Mouse (Mus musculus) heart, adult 18-20 months (tissue): ENCODE measurements around the gene Magi2. TPM values are rescaled to one million over a fixed set of nuclear protein-coding genes. Genes with fewer than 3 reads are reported as not detected.
"Not testable (repeated sequence)": the region's sequence is repeated elsewhere in the genome, so short reads cannot be mapped to it uniquely, and the experiment has no call there.

ENCODE experiments used
- DNase-seq, 2 experiments: peaks; one replicate each; pipeline ENCODE4 v3.0.0; 2021 to 2022; ENCODE audit warnings: mixed read lengths in 1 of 2
- total RNA-seq, 2 experiments: library from RNA; stranded (reverse); gene quantifications; 2 replicates each; pipeline ENCODE4 v1.2.3; 2021

Magi2 gene
- total RNA-seq, 2 experiments from 2014 or later: 6.9 to 9.2 TPM

DNA sequence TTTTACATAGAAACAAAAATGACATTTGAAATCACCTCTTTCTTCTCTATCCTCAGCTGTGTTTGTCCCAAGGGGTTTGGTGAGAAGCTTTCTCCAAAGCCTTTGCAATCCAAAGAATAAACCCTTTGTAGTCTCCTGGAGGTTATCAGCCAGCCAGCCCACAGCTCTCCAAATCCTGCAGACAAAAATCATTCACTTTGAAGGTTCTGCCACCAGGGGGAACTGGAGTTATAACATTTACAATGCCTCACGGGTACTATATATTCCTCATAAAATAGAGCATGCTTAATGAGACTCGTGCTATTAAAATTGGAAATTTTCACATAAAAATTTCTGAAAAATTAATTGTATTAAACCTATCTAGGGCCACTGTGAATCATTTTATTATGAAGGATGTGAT, 202.5 kb downstream of the Magi2 start:
- DNase-seq: peak; percentile 5 to 48

DNA sequence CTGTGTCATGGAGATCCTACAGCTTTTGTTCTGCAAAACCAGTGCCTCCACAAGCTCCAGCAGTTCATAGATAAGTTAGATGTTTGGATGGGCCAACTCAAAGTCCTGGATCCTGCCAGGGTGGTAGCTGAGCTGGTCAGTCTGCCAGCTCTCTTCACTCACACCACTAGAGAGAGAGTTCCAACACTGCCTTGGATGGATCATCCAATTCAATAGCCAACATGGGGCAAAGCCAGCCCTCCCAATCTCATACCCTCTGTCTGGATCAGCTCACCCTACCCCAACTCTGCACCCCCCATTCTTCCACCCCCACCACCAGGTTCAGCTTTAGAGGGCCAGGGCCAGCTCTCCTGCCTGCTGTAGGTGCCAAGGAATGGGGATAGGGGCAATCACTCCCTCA, 235.7 kb downstream of the Magi2 start:
- DNase-seq: peak; percentile 5 to 44

DNA sequence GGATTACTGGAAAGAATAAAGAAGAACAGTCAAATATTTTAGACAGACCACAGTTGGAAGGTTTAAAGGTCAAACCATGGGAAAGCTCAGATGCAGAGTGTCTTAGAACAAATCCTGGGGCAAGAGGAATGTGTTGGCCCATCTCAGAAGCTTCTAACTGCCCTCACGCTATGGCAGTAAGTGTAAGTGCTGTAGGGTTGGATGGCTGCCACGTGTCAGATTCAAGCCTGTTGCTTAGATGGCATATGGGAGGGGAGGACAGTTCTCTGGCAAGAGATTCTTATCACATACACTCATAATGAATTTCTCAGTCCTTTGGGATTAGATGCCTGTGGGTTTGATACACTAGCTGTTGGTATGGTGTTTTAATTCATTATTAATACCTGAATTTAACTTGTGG, 238.5 kb downstream of the Magi2 start:
- DNase-seq: peak; percentile 8 to 13

DNA sequence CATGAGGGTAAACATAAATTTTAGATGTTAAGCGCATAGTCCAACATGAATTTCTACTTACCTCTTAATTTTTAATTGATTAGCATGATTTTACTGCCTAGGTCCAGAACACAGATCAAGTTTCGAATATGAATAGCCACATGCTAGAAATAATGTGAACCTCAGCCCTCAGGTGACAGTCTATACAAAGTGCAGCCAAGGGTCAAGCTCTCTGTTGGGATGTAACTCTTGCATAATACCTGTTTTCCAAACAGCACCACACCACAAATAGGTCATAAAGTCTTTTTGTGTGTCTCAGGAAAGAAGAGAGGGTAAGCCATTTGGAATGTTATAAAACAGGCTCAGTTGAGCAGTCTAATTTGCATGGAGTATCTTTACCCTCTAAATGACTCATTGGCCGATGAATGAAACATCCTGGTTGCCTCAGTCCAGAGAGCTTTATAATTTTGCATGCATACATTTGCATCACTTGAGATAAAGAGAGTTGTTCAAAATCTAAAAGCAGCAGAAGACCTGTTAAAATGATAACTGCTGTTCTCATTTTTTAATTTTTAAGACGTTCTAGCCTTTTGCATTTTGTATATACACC, 246.1 kb downstream of the Magi2 start:
- no peak for DNase-seq

DNA sequence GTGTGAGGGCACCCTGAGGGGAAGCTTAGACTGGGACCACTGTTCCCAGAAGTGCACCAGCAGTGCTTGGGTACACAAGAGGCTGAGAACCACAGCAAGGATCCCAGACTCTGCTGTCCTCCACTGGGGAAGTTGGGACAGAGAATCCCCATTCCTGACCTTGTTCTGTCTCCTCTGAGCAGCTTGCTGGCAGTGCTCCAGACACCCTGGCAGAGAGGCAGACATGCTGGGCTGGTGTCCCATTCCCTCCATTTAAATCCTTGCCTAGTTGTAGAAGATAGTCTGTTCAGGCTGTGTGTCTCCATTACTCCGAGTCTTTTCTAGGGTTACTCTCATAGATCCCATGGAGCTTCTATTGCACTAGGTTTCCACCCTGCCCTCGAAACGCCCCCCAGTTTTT, 256.1 kb downstream of the Magi2 start:
- DNase-seq: peak; percentile 77

DNA sequence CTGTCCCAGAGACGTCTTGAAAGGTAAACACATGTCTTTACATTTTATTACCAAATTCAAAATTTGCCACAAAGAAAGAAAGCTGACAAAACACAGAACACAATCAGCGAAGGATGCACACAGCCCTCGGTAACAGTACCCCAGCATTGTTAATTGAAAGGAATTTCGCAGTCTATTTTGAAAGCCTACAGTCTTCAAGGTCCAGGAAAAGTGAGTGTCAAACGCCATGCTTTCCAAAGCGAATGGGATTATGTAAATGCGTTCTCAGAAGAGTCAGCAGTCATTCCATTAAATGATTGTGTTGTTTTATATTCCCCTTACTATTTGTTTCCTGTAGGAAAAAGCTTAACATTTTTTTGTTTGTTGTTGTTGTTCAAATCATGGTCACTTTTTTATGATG, 261.1 kb downstream of the Magi2 start:
- DNase-seq: no peak

DNA sequence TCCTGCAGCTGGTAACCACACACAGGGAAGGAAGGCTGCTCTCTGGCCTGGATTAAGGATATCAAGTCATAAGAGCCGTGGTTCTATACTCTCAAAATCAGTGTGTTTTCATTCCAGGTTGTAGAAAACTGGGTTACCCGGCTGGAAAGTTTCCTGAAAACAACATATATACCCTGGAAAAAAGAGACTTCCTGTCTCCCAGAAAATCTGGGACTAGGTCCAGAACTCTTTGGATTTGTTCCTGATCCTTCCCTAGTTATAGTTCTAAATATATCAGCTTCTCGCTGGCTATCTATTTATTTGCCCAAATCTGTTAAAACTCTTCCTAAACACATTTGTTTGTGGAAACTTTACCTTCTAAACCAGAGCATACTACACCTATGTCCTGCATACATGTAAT, 274.2 kb downstream of the Magi2 start:
- no peak for DNase-seq

DNA sequence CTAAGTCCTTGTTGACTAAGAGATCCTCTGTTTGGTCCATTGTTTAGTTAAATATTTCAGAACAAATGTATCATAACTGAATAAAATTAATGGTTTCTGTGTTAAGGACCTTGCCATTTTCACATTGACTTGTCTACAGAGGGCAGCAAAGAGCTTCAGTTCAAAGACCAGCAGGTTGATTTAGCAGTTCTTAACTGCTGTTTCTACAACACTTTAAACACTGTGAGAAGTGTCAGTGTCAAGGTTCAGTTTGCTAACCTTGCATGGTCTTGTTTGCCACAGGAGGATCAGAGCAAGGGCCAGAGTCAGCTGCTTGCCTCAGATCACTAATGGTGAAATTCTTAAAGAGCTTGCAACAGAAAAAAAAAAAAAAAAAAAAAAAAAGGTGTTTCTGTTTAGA, 295.3 kb downstream of the Magi2 start:
- peak in 1 of 2 experiments; percentile 40 for DNase-seq

DNA sequence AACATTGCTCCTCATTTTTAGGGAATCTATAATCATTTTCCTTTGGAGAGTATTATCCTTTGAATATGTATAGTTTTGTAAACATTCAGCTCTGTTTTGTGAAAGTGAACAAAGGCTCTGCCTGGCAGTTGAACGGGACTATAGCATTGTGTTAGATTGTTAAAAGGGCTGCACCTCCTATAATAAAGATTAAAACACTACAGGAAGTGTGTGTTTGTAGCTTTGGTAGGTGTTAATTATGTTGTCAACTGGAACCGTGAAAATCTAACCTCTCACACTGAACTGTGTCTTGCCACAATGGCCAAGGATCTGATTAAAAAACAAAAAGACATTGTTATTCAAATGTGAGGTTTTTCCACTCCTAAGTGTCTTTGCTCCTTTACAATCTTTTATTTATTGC, 312.5 kb downstream of the Magi2 start:
- no peak for DNase-seq

DNA sequence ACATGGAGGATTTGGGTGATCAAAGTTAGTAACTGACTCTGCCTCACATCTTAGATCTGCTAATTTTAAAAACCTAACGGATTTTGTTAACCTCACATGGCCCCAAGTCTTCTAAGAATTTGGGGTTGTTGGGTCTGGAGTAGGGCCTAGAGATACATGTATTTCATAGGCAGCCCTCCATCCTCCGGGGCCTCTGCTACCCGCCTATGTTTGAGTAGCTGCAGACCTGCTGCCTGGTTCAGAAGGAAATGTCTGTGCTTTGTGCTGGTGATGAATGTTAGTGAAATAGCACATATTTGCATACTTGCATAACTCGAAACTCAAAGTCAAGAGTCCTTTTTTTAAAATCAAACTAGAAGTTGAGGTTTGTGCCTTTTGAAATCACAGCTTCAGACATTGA, 319.6 kb downstream of the Magi2 start:
- DNase-seq: no peak

DNA sequence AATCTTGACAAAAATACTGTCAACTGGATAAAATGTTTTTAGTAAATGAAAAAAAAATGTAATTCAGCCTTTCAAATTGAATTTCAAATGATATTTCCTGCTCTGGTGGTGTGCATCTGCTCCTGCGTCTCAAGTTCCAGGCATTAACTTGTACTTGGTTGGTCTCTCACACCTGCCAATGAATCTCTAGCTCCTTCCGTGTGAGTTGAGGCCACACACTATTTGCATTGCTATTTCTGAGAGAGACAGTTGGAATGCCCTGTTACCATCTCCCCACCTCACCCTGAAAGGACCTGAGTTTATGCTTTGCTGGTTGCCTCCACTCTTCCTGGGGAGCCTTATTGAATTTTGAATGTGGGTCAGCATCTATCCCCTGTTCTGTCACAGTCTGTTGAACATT, 320.1 kb downstream of the Magi2 start:
- no peak for DNase-seq

DNA sequence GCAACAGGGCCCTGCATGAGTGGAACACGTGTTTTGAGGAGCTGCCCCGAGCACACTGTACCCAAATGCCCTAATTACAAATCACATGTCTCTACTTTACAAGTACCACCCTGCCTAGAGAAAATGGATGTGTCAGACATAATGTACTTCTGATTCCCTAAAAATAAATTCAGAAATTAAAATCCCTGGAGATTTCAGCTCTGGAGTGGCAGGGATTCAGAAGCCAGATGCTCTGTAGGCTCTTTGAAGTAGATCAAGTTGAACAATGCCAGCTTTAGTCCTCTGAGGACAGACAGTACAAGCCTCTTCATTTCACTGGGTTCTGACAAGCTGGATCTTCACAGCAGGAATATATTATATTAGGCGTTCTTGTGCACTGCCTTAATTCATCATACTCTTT, 326.7 kb downstream of the Magi2 start:
- DNase-seq: no peak

DNA sequence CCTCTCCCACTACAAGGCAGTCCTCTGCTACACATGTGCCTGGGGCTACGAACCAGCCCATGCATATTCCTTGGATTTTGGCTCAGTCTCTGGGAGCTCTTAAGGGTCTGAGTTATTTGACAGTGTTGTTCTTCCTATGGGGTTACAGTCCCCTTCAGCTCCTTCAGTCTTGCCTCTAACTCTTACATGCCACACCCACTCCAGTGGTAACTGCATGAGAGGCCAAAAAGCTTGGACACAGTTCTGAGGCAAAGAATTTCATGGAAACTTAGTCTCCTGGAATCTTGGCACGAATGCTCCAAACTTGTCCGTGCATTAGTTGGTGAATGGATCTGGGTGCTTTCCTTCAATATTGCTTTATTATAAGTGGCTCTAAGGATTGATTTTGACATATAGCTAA, 338.8 kb downstream of the Magi2 start:
- DNase-seq: no peak

DNA sequence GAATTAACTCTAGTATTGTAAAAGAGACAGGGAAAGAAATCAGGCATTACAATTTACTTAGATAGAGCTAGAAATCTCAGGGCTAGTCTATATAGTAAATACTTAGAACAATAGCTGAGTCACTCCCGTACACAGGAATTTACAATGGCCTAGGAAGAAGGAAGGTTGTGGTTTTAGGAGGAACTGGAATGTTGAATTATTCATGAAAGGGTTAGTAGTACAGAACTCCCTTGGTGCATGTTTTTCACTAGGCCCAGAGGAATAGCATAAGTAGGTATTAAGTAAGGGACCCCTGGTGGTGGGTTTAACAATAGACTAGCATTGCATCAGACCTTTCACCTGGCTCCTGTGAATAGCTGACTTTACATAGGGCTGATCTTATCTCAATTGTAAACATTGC, 339.3 kb downstream of the Magi2 start:
- not testable (repeated sequence) for DNase-seq

DNA sequence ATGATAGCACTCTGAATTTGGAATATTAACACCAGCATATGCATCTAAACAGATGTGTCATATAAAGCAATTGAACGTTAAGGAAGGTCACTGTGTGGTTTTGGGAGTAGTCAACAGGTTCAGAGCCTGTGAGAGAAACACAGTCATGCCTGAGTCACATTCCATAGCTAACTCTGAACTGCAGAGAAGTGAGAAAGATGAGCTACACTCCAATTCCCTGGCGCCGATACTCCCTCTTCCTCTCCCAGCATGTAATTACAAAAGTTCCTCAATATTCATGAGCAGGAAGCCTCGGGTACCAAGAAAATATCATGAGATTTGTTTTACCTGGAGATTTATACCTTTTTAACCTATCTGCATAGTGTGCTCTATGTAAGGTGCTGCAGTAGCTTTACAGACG, 380.9 kb downstream of the Magi2 start:
- no peak for DNase-seq

DNA sequence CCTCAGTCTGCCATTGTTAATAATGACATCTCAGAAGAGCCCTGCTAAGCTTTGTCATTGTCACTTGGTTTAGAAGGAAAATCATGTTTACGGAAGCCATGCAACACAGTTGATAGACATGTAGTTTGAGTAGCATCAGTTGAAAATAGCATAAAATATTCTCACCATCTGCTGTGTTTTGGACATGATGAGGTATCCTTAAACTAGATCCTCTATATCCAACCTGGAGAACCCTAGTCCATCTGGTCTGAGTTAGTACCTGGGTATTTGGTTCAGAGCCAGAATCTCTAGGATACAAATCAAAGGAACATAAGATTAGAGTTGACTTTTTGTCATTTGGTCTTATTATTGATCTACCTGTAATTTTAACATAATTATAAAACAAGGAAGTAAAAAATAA, 385.0 kb downstream of the Magi2 start:
- DNase-seq: no peak

DNA sequence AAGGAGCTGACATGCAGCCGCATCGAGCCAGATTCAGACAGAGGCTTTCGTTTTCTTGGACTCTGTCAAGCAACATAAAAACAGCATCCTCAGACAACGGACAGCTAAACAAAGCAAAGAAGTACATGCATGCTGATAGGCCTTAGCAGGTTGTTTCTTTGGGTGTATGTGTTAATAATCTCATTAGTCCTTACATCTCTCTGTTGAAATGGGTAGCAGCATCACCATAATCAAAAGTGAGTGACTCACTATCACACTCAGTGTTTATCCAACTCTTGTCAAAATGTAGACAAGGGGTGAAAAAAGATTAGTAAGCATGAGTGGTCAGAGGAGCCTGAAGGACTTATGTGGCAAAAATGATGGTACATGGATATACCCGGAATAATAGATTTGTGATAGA, 394.8 kb downstream of the Magi2 start:
- no peak for DNase-seq

DNA sequence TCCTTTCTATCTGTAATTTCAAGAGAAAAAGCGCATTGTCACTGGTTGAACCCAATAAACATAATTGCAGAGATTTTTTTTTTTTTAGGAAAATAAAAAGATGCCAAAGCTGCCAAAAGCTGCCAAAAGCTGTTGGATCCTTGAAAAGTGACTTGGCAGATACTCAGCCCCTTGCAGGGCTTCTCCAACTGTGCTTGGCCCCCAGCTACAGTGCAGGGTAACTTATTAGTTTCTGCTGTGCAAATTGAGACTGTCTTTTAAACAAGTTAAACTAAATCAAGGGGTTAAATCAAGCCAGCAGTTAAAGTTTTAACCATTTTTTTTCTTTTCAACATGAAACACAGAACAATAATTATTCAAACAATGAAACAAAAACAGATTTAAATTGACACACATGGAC, 407.1 kb downstream of the Magi2 start:
- DNase-seq: no peak

DNA sequence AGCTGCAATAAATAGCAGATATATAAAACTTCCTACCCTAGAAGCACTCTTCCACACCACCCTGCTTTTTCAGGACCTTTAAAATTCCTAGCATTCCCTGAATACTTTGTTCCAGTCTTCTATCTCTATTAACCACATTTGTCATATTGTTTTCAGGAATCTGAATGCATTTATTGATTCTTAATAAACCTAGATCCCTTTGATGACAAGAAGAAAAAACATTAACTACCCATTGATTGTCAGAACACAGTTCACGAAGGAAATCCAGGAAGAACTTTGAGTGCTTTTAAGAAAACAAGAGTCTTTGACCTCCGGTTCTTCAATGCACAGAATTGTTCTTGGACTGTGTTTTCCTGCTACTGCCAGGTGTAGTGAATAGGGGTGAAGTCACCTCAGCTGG, 411.0 kb downstream of the Magi2 start:
- no peak for DNase-seq

DNA sequence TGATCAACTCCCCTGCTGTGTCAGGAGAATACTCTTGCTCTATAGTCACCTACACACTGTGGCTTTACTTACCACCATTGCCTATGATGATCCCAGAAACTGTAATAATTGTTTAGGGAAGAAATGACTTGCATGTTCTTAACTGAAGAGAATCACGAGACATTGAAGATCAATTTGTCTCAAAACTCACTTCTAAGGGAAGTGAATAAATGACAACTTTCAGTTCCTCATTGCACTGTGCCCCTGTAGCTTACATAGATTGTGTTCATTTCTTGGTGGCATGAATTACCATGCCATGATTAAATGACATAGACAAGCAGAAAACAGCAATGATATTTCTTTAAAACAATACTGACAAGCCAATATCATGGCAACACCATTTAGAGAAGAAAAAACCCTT, 429.1 kb downstream of the Magi2 start:
- DNase-seq: no peak

DNA sequence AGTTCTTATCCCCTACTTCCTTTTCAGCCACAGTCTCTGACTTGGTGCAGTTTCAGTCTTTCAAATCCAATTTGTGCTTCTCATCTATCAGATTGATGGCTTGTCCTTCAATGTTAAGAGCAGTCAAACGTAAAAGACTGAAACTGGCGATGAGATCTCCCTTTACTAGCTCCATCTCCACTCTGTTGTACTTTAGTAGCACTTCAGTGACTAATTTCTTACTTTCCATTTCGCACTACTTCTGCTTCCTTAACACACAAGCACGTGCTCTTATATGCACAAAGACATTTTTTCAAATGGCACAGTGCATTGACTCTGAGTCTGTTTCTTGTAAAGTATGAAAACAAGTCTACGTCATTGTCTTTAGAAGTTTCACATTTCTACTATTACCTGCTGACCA, 439.6 kb downstream of the Magi2 start:
- DNase-seq: no peak

DNA sequence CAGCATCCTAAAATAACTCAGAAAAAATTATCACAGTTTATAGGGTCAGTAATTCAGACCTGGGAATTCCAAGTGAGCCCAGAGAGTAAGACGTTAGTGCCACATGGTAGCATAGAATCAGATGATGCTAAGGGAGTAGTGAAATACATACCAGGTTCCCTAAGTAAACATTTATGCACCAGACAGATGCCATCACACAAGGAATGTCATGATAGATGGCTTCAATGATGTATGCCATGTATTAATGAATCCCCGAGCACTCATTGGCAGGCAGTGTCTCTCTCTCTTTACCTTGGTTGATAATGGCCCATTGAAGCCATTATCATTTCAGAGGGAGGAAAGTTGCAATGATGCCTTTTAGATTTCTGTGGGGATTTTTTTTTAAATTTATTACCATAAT, 490.5 kb downstream of the Magi2 start:
- DNase-seq: no peak

DNA sequence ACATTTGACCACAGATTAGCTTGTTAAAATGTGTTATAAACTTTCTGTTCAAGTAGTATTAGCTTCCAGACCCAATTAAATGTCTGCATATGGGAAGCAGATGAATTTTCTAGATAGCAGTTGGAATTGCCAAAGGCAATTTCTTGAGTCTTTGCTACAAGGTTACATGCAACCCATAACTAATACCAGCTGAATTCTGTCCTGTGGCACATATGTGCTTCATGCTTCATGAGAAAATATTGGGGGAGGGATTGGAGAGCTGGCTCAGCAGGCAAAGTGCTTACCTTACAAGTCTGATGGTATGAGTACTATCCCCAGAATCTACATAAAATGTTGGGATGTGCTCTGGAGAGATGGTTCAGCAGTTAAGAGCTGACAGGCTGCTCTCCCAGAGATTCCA, 499.4 kb downstream of the Magi2 start:
- no peak for DNase-seq

DNA sequence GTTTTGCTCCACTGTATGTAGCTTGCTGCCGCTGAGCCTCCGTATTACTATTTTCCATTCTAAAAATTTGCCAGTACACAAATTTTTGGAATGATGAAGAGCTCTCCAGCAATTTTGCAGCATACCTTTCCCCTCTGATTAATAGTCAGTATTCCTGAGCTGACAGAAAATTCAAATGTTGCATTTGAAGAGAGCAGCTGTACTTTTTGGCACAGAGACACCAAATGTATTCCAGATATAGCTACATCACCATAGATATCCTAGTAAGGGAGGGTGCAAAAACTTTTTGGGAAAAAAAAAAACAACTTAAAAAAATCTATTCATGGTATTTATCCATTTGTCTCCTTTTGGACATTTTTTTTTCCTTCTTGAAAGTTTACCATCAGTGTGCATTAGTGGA, 518.5 kb downstream of the Magi2 start:
- no peak for DNase-seq

DNA sequence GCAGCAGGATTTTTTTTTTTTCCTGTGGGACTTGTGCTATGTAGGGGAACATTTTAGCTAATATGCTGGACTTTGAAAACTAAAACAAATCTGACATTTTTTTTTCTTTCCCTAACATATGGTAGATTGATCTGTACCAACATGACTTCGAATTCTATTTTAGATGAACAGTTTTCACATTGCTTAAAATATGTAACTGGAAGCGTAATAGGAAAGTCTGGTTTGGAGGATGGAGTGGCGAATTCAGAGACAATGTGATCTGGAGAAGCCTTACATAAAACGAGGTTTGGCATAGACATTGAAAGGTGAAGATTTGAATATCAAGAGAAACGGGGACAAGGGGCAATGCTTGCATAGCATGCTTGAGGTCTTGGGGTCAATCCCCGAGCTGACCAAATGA, 519.1 kb downstream of the Magi2 start:
- no peak for DNase-seq
